Mouse (Mus musculus): Measurements from ENCODE around the gene Mrpl20.

Gene Mrpl20

GRCm38 (mm10) chr4:155802741-155803339 lies at the start of gene Mrpl20:
TSS of gene Mrpl20 (plus strand) at chr4:155802878.
- peak in 1 of 2 experiments; percentile 26 for DNase-seq

- no peak for DNase-seq
Observed at GRCm38 (mm10) chr4:155757011-155757410, 45.7 kb upstream of the Mrpl20 start.

GRCm38 (mm10) chr4:155759862-155760612 lies 42.6 kb upstream of the Mrpl20 start:
- peak in 1 of 2 experiments; percentile 57 for DNase-seq

DNA sequence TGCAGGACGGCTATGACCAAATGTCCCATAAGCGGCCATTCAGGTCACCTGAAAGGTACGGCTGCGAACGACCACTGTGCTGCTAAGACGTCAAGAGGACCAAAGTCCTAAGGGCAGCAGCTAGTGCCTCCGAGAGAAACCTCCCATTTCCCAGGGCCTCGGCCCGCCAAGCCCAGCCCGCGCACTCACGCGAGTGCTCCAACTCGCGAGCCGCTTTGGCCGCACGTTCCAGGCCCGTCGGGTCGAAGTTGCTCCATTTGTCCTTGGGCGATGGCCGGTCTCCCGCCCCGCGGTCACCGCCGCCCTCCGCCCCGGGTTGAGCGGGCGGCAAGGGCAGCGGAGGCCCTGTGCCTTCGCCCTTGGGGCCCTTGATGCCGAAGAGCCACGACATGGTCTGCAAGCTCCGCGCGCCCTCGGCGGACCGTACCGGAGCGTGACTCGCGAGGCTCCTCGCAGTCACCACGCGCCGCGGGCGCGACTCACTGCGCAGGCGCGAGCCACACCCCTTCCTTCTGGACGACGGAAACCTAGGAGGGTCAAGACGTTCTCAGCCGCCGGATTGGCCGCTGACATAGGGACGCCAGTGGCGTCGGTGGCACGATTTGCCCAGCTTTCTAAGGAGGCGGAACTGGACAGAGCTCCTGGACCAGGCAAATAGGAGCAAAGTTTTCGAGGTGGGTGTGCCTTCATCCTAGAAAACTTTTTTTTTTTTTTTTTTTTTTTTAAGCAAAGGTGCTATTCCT lies 41.9 kb upstream of the Mrpl20 start, which contains the start of gene Atad3a:
Gene Atad3a (minus strand): TSS at position 481 of the 743 bp plus-strand sequence.
- peak; percentile 97 for DNase-seq

DNA sequence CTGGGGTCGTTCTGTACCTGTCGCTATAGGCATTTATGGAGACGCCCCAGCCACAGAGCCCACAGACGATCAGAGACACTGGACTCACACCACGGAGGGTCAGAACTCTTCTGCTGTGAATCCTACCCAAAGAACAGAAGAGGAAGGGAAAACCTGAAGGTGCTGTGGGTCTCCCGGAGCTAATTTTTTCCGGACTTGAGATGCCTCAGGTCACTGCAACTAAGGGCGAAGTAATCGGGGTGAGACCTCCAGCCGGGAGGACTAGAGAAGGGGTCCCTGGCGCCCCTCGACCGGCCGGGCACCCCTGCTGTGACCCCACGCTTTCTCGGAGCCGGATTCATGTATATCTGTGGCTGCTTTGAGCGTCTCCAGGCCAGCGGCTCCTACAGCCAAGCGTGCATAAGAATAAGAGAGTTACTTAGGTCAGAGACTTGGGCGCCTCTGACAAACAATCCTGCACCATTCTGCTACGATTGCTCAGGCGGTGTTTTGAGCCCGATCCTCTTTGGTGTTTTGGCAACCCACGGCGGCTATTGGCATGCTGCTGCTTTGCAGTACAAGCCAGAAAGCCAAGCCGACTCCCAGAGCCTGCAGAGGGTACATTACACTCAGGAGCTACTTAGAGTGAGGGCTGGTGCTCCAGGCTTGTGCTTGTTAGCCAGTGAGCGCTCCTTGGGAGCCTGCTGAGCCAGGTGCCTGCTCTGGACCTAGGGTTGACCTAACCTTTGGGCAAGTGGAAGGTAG lies 41.1 kb upstream of the Mrpl20 start:
- DNase-seq, result peak in 1 of 2 experiments; percentile 36

DNA sequence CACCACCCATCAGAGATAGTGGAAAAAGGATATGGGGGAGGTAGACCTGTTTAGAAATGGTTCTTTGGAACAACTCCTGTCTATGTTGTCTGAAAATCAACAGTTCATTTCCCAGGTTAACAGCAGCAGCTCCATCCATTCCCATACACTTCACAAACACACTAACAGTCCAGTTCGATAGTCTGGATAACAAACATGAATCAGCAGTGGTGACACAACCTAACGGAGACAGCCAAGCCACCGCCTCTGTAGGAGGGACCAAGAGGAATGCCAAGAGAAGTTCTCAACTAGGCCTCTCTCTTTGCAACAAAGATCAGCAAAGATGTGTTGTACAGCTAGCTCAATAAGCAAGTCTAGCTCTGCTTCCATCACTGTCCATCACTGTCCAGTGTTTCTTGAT lies 40.3 kb upstream of the Mrpl20 start:
- no peak for DNase-seq

GRCm38 (mm10) chr4:155769496-155769879 lies 33.2 kb upstream of the Mrpl20 start:
- DNase-seq, result no peak

- peak; percentile 95 to 97 for DNase-seq
Observed at GRCm38 (mm10) chr4:155769880-155770512, 32.7 kb upstream of the Mrpl20 start.

DNA sequence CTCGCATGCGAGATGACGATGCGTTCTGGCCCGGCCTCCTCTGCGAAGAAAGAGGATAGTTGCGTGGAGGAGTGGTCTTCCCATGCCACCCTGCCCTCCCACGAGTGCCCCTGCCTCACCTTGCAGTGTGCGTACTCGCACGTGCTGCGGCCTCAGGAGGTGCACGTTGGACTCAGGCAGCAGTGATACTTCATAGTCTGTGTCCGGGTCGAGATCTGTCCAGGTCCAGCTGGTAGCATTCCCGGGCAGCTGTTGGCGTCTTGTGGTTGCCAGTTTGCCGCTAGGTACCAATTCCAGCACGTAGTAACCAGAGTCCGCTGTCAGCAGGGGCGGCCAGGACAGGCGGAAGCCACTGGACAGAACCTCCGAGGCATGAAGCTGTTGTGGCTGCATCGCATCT lies 32.1 kb upstream of the Mrpl20 start:
- DNase-seq, result peak; percentile 70 to 75

- DNase-seq, result peak; percentile 52 to 71
Observed at GRCm38 (mm10) chr4:155771706-155772105, 31.0 kb upstream of the Mrpl20 start.

DNA sequence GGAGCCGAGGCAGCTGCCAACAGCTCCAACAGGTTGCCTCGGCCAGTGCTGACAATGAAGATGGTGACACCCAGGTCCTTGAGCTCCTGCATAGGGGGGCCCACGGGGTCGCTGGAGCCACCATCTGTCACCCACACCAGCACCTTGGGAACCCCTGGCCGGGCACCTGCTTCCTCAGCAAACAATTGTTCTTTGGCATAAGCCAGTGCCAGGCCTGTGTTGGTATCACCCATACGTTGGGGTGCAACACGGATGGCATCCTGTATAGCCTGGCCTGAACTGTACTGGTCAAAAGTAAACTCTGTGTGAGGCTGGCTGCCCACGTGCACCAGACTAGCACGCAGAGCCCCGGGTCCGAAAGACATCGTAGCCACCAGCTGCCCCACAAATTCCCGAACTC lies 29.9 kb upstream of the Mrpl20 start:
- DNase-seq, result no peak

- DNase-seq, result peak; percentile 33 to 48
Observed at GRCm38 (mm10) chr4:155773335-155774078, 29.2 kb upstream of the Mrpl20 start.

GRCm38 (mm10) chr4:155774280-155774754 lies 28.4 kb upstream of the Mrpl20 start, which contains the start of gene Vwa1:
TSS of gene Vwa1 (minus strand) at chr4:155774698.
- peak; percentile 93 to 98 for DNase-seq

DNA sequence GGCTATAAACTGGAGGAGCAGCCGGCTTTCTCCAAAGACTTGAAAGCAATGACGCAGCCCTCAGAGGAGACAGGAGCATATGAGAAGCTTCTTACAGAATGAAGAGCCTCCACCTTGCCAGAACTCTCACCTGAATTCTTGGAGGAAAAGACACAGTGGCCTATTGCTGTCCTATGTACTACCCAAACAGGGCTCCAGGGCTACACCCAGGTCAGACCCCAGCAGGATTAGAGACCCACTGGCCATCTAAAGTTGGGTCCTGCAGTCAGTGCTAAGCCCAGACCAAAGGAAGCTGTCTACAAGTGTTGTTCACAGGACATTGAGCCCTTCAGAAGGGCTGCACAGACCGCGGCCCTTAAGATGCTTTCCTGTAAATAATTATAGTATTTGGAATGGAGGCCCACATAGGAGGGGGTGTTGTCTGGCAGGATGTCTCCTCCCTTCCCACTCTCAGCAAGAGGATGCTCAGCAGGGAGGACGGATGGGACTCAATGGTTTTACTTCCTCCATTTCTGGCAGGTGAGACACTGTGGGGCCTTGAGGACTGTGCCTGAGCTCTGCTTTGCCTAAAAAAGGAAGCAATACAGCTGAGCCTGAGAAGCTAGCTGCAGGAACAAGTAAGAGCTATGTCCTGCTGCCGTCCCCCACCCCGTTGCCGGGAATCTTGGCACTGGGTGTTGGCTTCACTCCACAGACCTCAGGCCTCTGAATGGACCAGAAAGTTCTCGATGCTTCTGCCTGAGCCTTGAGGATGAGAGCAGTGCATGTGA lies 27.5 kb upstream of the Mrpl20 start:
- DNase-seq, result peak; percentile 77 to 78

DNA sequence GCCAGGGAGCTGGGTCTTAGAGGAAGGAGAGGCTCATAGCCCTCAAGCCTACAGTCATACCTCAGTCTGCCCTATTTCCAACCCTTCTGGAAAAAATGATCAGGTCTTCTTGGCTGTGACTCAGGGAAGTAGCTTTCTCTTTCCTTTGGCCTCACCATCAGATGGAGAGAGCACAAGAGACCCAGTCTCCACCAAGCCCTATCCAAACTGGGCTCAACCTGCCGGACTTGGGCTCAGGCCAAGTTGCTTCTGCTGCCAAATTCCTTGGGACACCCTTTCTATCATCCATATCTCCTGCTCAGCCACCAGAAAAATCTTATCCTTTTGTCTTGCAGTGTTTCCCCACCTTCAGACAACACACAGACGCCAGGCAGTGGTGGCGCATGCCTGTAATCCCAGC lies 26.8 kb upstream of the Mrpl20 start:
- peak; percentile 56 to 77 for DNase-seq

DNA sequence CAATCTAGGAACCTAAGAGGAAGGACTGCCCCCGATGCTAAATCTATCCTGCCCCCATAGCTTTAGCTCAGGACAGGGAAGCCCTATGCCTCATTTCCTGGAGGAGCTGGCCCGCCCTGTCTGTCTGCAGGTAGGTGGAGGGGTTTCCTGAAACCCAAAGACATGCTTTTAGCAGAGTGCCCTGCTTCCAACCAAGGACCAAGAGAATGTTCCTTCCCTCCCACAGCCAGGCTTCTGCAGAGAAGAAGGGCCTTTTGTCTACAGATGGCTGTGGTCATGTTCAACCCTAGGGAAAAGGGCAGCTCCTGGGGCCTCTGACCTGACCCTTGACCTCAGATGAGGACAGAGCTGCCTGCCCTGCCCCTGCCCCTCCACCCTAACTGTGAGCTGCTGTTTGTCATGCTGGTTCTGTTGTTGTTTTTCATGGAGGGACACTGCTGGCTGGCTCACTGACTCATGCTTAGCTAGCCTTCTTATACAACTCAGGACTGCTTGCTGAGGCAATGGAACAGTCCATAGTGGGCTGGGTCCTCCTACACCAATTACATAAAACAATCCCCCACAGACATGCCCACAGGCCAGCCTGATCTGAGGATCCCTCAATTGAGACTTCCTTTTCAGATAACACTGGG lies 25.9 kb upstream of the Mrpl20 start:
- peak; percentile 36 to 39 for DNase-seq

DNA sequence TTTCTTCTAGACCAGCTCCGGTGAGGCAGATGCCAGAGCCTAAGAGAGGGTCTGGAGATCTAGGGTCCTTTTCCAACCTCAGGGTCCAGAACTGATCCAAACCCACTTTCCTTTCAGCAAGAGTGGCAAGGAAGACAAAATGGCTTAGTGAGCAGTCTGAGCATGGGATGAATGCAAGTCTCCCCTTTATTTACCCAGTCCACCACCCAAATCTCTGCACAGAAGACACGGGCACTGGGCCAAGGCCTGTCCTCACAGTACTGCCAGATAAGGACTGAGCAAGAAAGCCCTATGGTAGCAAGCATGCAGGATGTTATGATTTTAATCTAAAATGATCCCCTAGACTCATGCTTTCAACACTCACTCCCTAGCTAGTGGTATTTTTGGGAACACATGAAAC lies 24.9 kb upstream of the Mrpl20 start:
- no peak for DNase-seq

GRCm38 (mm10) chr4:155779498-155779897 lies 23.2 kb upstream of the Mrpl20 start:
- no peak for DNase-seq

DNA sequence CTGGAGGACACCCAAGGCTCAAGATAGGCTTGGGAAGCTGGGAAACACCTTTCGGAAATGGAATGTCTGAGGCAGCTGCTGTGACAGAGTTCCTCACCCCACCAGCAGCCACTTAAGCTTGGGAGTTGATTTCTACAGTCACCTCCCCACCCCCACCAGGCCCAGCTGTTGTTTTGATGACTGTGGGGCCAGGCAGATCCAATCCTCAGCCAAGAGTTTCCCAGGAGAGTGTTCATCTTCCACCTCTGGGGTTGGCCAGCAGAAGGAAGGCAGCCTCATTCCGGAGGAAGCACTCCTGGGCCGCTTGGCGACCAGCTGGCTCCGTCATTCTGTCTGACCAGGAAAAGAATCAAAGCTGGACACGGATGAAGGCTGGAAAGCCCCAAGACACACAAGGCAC lies 21.8 kb upstream of the Mrpl20 start:
- DNase-seq, result peak; percentile 81 to 83

DNA sequence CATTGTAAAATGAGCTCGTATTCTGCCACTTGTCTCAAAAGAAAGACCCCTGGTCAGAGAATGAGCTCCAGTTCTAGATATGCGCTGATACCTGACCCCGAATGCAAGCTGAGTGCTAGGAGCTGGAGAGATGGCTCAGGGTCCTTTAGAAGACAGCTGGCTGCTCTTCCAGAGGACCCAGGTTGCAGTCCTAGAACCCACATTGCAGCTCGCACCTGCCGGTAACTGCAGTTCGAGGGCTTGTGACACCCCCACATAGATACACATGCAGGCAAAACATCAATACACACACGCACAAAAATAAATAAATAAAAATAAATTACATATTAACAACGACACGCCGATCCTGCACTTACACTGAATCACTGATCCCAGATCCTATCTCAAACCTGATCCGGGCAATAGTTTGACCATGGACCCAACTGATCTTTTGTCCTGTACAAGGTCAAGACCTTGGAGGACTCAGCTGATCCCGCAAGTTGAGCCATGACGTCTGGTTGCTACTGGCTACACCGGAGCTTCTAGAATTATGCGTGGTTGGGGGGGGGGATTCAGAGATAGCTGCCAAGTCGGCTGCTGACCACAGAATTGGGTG lies 19.1 kb upstream of the Mrpl20 start:
- DNase-seq, result peak in 1 of 2 experiments; percentile 72

Measured in kidney, postnatal 36 days (tissue).